Mouse (Mus musculus) erythroblast, adult 5-6 weeks (primary cell): ENCODE data around the gene Dcaf7. TPM values are rescaled to one million over a fixed set of nuclear protein-coding genes. Genes with fewer than 3 reads are reported as not detected.

Experiments used
- ATAC-seq: replicated peaks from 2 replicates; pipeline ENCODE4 v1.8.0; 2016; ENCODE audit warnings: moderate number of reproducible peaks, mild to moderate bottlenecking, moderate TSS enrichment, inconsistent platforms; ENCODE audit not compliant: poor library complexity, low FRiP score, severe bottlenecking
- total RNA-seq, 2 experiments: library from RNA; stranded (forward) in 1 of 2; stranded (reverse) in 1 of 2; fragments of 150-400 nt in 1 of 2; fragments of 200-764, 138-1000 nt in 1 of 2; gene quantifications; 2 replicates each; pipeline versions ENCODE4 v1.2.3 to v1.2.4; 2015 to 2017; ENCODE audit warnings: low replicate concordance in 2 of 2

Dcaf7 gene
- total RNA-seq, 2 experiments from 2014 or later: 20.2 to 25.9 TPM

- ATAC-seq: peak; percentile 99
These were observed 47.3 kb downstream of the Dcaf7 start, which contains the start of gene Map3k3 for GRCm38 (mm10) chr11:106083708-106084701. Gene Map3k3, plus strand, starts transcription at chr11:106084613.

GRCm38 (mm10) chr11:106084911-106085561 lies 48.4 kb downstream of the Dcaf7 start:
- no peak for ATAC-seq

GRCm38 (mm10) chr11:106098223-106098622 lies 61.6 kb downstream of the Dcaf7 start:
- ATAC-seq: no peak

DNA sequence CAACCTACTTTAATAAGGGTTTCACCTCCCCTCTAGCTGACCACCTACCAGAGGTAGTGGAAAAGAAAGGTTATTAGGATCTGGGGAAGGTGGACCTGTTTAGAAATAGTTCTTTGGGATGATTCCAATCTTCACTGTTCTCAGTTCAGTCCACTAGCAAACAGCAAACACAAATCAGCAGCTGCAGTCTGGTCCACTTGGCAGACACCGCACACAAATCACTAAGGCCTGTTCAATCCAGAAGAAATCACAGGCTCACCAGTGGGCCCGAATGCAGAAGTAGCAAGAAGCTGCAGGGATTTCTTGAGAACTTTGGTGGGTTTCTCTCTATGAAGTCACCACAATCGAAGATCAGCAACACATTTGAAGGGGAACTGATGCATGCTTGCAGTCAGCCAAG lies 66.2 kb downstream of the Dcaf7 start:
- ATAC-seq: no peak

DNA sequence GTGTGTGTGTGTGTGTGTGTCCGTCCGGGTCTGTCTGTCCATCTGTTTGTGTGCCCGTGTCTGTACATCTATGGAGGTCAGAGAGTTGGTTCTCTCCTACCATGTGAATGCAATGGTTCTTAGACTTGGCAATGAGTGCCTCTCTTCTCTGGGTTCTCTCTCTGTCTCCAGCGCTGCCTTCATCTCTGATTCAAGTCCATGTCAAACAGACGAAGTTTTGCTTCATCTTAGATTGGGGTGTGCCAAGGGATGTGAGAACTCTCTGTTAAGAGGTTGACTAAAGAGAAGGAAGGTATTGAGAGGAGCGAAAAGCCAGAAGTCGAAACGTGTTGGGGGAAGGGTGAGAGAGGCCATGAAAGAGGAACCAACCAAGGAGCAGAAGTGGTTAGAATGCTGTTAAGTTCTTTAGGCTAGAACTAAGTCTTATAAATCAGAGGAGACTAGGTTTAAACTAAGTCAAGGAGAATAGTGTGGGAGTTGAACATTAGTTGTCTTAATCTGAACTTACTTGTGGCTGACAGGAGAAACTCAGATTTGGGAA lies 69.4 kb downstream of the Dcaf7 start:
- ATAC-seq: no peak

Other genes starting within 250 kb of the Dcaf7 start
- 0.77 TPM in 1 of 2 replicates, not detected in the other for gene Cyb561, start 83.5 kb upstream of the Dcaf7 start, total RNA-seq (2015; ENCODE audit: low replicate concordance)
- 0.28 and 0.77 TPM in 2 replicates for gene Cyb561, start 83.5 kb upstream of the Dcaf7 start, total RNA-seq (2017; ENCODE audit: low replicate concordance)
- 0.96 and 7.3 TPM in 2 replicates for gene Ace, start 68.9 kb upstream of the Dcaf7 start, total RNA-seq (2015; ENCODE audit: low replicate concordance)
- gene Ace, start 68.9 kb upstream of the Dcaf7 start, total RNA-seq (2017; ENCODE audit: low replicate concordance): 2.3 and 5.3 TPM in 2 replicates
- not detected in 2 replicates for gene Ace3, start 42.2 kb upstream of the Dcaf7 start, total RNA-seq (2015; ENCODE audit: low replicate concordance)
- gene Ace3, start 42.2 kb upstream of the Dcaf7 start, total RNA-seq (2017; ENCODE audit: low replicate concordance): not detected in 2 replicates
- gene Kcnh6, start 28.7 kb upstream of the Dcaf7 start, total RNA-seq (2015; ENCODE audit: low replicate concordance): not detected in 2 replicates
- gene Kcnh6, start 28.7 kb upstream of the Dcaf7 start, total RNA-seq (2017; ENCODE audit: low replicate concordance): 0.68 TPM in 1 of 2 replicates, not detected in the other
- gene Taco1, start 29.2 kb downstream of the Dcaf7 start, total RNA-seq (2015; ENCODE audit: low replicate concordance): 1.2 and 1.9 TPM in 2 replicates
- gene Taco1, start 29.2 kb downstream of the Dcaf7 start, total RNA-seq (2017; ENCODE audit: low replicate concordance): 0.17 and 8.5 TPM in 2 replicates
- 2.9 and 6.3 TPM in 2 replicates for gene Map3k3, start 47.7 kb downstream of the Dcaf7 start, total RNA-seq (2015; ENCODE audit: low replicate concordance)
- 5.2 and 11.7 TPM in 2 replicates for gene Map3k3, start 47.7 kb downstream of the Dcaf7 start, total RNA-seq (2017; ENCODE audit: low replicate concordance)
- not detected in 2 replicates for gene Gm10840, start 124.0 kb downstream of the Dcaf7 start, total RNA-seq (2015; ENCODE audit: low replicate concordance)
- gene Gm10840, start 124.0 kb downstream of the Dcaf7 start, total RNA-seq (2017; ENCODE audit: low replicate concordance): not detected in 2 replicates
- gene Limd2, start 124.0 kb downstream of the Dcaf7 start, total RNA-seq (2015; ENCODE audit: low replicate concordance): 43.2 and 53.5 TPM in 2 replicates
- 7.4 and 14.3 TPM in 2 replicates for gene Limd2, start 124.0 kb downstream of the Dcaf7 start, total RNA-seq (2017; ENCODE audit: low replicate concordance)
- gene Strada, start 165.3 kb downstream of the Dcaf7 start, total RNA-seq (2015; ENCODE audit: low replicate concordance): 3.8 and 11.5 TPM in 2 replicates
- 4.9 and 5.7 TPM in 2 replicates for gene Strada, start 165.3 kb downstream of the Dcaf7 start, total RNA-seq (2017; ENCODE audit: low replicate concordance)
- 11.5 and 15.2 TPM in 2 replicates for gene Ccdc47, start 179.5 kb downstream of the Dcaf7 start, total RNA-seq (2015; ENCODE audit: low replicate concordance)
- gene Ccdc47, start 179.5 kb downstream of the Dcaf7 start, total RNA-seq (2017; ENCODE audit: low replicate concordance): 38.8 and 57.4 TPM in 2 replicates
- 13.4 and 14.6 TPM in 2 replicates for gene Ddx42, start 180.1 kb downstream of the Dcaf7 start, total RNA-seq (2015; ENCODE audit: low replicate concordance)
- gene Ddx42, start 180.1 kb downstream of the Dcaf7 start, total RNA-seq (2017; ENCODE audit: low replicate concordance): 18.8 and 35.8 TPM in 2 replicates
- gene Ftsj3, start 219.2 kb downstream of the Dcaf7 start, total RNA-seq (2015; ENCODE audit: low replicate concordance): 6.0 and 7.5 TPM in 2 replicates
- 24.0 and 29.1 TPM in 2 replicates for gene Ftsj3, start 219.2 kb downstream of the Dcaf7 start, total RNA-seq (2017; ENCODE audit: low replicate concordance)
- 11.7 and 23.8 TPM in 2 replicates for gene Psmc5, start 219.3 kb downstream of the Dcaf7 start, total RNA-seq (2015; ENCODE audit: low replicate concordance)
- gene Psmc5, start 219.3 kb downstream of the Dcaf7 start, total RNA-seq (2017; ENCODE audit: low replicate concordance): 30.6 and 49.8 TPM in 2 replicates
- 15.9 and 17.1 TPM in 2 replicates for gene Smarcd2, start 236.1 kb downstream of the Dcaf7 start, total RNA-seq (2015; ENCODE audit: low replicate concordance)
- 41.4 and 51.1 TPM in 2 replicates for gene Smarcd2, start 236.1 kb downstream of the Dcaf7 start, total RNA-seq (2017; ENCODE audit: low replicate concordance)
- 0.42 TPM in 1 of 2 replicates, not detected in the other for gene Tcam1, start 239.8 kb downstream of the Dcaf7 start, total RNA-seq (2015; ENCODE audit: low replicate concordance)
- gene Tcam1, start 239.8 kb downstream of the Dcaf7 start, total RNA-seq (2017; ENCODE audit: low replicate concordance): 0.56 TPM in 1 of 2 replicates, not detected in the other